Mouse (Mus musculus) stomach, postnatal 0 days (tissue): Measurements from ENCODE around the gene Polm.

Source experiments
- CTCF ChIP-seq: IDR thresholded peaks from 2 replicates; pipeline ENCODE4 v1.5.1; 2016; ENCODE audit warnings: antibody characterized with exemption, low read depth, mild to moderate bottlenecking, moderate library complexity
- EP300 ChIP-seq: optimal IDR thresholded peaks from 2 replicates; pipeline ENCODE3; 2016; ENCODE audit warnings: antibody characterized with exemption

- TF ChIP-seq CTCF (no peak), EP300 (no peak)
These were observed 39.9 kb downstream of the Polm start for GRCm38 (mm10) chr11:5797928-5798327.
